Mouse (Mus musculus) left cerebral cortex, postnatal 14 days (tissue): ENCODE data around the gene Mrgpre. TPM values are rescaled to one million over a fixed set of nuclear protein-coding genes. Genes with fewer than 3 reads are reported as not detected.

Experiments
- DNase-seq, 2 experiments: peaks; one replicate each; pipeline ENCODE4 v3.0.0; 2021 to 2022; ENCODE audit warnings: low spot score in 2 of 2, mixed read lengths in 1 of 2
- intact Hi-C: fragments of 180-260 bp; cut with DNase I; formaldehyde crosslinking; loops from one replicate; pipeline ENCODE4 v1.15.1; 2025
- long read RNA-seq, 2 experiments: library from polyadenylated mRNA; stranded (forward); transcript quantifications; one replicate each; pipeline ENCODE4 v2.0.0; 2021
- total RNA-seq, 2 experiments: library from RNA; stranded (reverse); gene quantifications; 2 replicates each; pipeline ENCODE4 v1.2.3; 2021

Gene Mrgpre
- 1 to 10 TPM; 7.4 to 8.7 TPM for total RNA-seq
- long read RNA-seq, experiment 1, transcript Mrgpre-201 (2 exons, 3,761 nt), result major isoform, 10 of 11 reads
- long read RNA-seq, experiment 1, partial matches to known transcripts, result 0 of 11 reads
- long read RNA-seq, experiment 1, other reads (novel, unspliced or antisense), result 1 of 11 reads
- long read RNA-seq, experiment 2, transcript Mrgpre-201 (2 exons, 3,761 nt), result major isoform, 6 of 11 reads
- long read RNA-seq, experiment 2, partial matches to known transcripts, result 0 of 11 reads
- long read RNA-seq, experiment 2, other reads (novel, unspliced or antisense), result 5 of 11 reads

GRCm38 (mm10) chr7:143783996-143784829 lies at the start of gene Mrgpre:
Gene Mrgpre, minus strand, starts transcription at chr7:143784500.
- peak; percentile 66 to 90 for DNase-seq
- intact Hi-C loops, result no loop called here

GRCm38 (mm10) chr7:143833581-143834190 lies 49.4 kb upstream of the Mrgpre start:
- DNase-seq, result no peak
- intact Hi-C loops, result loop anchor here (10.0 kb wide), 2 partner anchors 51 to 241 kb away; no protein-coding TSS in a partner anchor

GRCm38 (mm10) chr7:143832611-143833010 lies 48.3 kb upstream of the Mrgpre start:
- DNase-seq, result no peak
- intact Hi-C loops, result loop anchor here (10.0 kb wide), 2 partner anchors 52 to 242 kb away; no protein-coding TSS in a partner anchor

- DNase-seq, result no peak
- intact Hi-C loops, result loop anchor here (10.0 kb wide), 2 partner anchors 53 to 243 kb away; no protein-coding TSS in a partner anchor
These were observed 47.9 kb upstream of the Mrgpre start for GRCm38 (mm10) chr7:143832196-143832595.

GRCm38 (mm10) chr7:143830399-143830798 lies 46.1 kb upstream of the Mrgpre start:
- intact Hi-C loops, result loop anchor here (2.0 to 10.0 kb wide), 3 partner anchors 54 to 244 kb away; no protein-coding TSS in a partner anchor
- no peak for DNase-seq

- intact Hi-C loops, result loop anchor here (2.0 to 10.0 kb wide), 3 partner anchors 55 to 245 kb away; no protein-coding TSS in a partner anchor
- peak; percentile 97 to 98 for DNase-seq
These were observed 45.4 kb upstream of the Mrgpre start for GRCm38 (mm10) chr7:143829504-143830331.

- intact Hi-C loops, result no loop called here
- DNase-seq, result no peak
These were observed 42.7 kb upstream of the Mrgpre start for GRCm38 (mm10) chr7:143826985-143827384.

GRCm38 (mm10) chr7:143823266-143823605 lies 38.9 kb upstream of the Mrgpre start:
- intact Hi-C loops, result no loop called here
- DNase-seq, result no peak

- DNase-seq, result peak; percentile 98 to 99
- intact Hi-C loops, result no loop called here
These were observed 38.3 kb upstream of the Mrgpre start, which contains the start of the genes Nadsyn1 and Dhcr7 for GRCm38 (mm10) chr7:143822375-143823265. Gene Nadsyn1, minus strand, starts transcription at chr7:143822849. Gene Dhcr7, plus strand, starts transcription at chr7:143823145.

GRCm38 (mm10) chr7:143821241-143821640 lies 36.9 kb upstream of the Mrgpre start:
- intact Hi-C loops, result no loop called here
- DNase-seq, result no peak

- DNase-seq, result no peak
- intact Hi-C loops, result no loop called here
These were observed 34.9 kb upstream of the Mrgpre start for GRCm38 (mm10) chr7:143819201-143819600.

GRCm38 (mm10) chr7:143808909-143809308 lies 24.6 kb upstream of the Mrgpre start:
- intact Hi-C loops, result no loop called here
- DNase-seq, result peak in 1 of 2 experiments; percentile 38

GRCm38 (mm10) chr7:143805199-143805624 lies 20.9 kb upstream of the Mrgpre start:
- intact Hi-C loops, result no loop called here
- DNase-seq, result peak; percentile 59 to 82

- no peak for DNase-seq
- intact Hi-C loops, result no loop called here
These were observed 17.1 kb upstream of the Mrgpre start for GRCm38 (mm10) chr7:143801195-143802065.

- no peak for DNase-seq
- intact Hi-C loops, result no loop called here
These were observed 16.5 kb upstream of the Mrgpre start for GRCm38 (mm10) chr7:143800770-143801169.

GRCm38 (mm10) chr7:143798783-143799182 lies 14.5 kb upstream of the Mrgpre start:
- no peak for DNase-seq
- intact Hi-C loops, result no loop called here

GRCm38 (mm10) chr7:143793121-143793520 lies 8.8 kb upstream of the Mrgpre start:
- intact Hi-C loops, result no loop called here
- no peak for DNase-seq
